Mouse (Mus musculus): ENCODE results near the gene Uvrag.

DNA sequence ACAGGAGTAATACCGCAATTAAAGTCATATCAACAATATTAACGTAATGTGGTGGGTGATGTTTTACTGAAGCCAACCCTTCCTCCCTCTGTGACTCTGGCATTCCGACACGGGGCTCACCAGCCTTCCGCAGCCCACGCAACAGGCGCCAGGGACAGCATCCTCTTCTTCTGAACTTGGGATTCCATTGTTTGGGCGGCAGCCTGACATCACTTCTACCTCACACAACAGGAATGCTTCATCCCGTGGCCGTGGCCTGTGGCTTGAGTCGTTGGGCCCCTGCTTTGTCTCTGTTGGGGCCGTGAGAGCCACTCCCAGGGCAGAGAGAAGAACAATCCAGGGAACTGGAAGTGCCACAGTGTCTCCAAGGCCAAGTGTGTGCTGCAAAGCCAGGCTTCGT is 264.8 kb downstream of the Uvrag start:
- TF ChIP-seq POLR2A (IDR thresholded peaks at IDR 0.05; ENCODE audit: low read depth, low read length) (no peak), CTCF (IDR thresholded peaks at IDR 0.05; ENCODE audit: borderline replicate concordance, insufficient read depth, low read length) (no peak)
